Mouse (Mus musculus) lung, postnatal 10 days (tissue): ENCODE results near the gene Selenof.

ENCODE experiments used
- DNase-seq: peaks from one replicate; pipeline ENCODE4 v3.0.0; 2021

The Selenof gene

DNA sequence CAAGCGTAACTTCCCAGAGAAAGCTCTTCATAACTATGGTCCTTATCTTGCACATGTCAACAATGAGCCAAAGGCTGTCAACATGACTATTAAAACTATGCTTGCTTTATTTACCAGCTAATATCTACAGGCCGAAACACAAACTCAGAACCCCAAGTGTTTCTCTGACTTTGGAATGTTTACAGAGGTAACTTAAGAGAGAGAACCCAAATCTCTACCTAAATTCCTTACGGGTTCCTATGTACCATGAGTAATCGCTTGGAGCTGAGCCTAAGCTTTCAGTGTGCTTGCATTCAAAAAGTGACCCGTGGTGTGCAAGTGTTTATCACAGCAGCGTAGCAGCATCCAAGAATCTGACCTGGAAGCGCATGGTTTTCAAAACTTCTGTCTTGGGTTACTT lies 4.9 kb upstream of the Selenof start:
- no peak for DNase-seq

DNA sequence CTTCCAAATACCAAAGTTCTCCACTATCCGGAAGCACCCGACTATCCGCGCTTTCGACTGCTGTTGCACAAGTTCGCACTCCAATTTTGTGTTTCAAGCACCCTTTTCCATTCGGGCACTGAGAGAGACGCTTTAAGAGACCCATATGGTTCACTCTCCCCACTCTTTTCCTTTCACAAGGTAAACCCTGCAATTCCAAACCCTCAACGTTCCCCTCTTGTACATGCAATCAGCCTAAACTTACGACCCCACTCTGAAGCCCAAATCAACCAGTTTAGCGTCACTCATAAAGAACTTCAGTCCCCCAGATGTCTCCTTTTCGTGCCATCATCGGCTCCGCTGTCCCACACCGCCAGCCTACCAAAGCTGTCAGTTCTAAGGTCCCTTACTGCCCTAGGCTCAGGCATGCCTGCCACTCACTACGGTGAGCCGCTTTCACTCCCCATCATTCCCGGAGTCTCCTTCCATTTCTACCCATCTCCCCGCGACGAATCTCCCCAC lies 1.2 kb upstream of the Selenof start:
- peak; percentile 25 for DNase-seq

DNA sequence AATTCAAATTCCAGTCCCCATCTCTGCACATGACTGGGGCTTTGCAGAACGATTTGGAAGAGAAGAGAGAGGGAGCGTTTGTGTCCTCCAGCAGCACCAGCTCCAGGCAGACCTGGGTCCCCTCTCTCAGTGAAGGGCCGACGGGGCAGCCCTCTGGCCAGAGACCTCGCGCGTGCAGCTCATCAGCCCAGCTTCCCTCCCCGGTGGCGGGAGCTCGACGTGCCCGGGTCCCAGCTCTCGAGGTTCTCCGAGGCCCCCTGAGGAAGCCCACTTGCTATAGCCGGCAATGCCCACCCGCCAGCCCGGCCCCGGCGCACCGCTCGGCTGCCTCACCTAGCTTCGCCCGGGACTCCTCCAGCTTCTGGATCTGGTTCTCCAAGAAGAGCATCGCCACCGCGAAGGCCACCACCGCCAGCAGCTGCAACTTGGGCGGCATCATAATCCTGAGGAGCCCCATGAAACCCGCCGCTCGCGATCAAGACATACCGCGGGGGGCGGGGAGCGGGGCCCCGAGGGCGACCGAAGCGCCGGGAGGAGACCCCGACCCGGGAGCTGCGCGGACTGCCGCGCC lies 618 bp upstream of the Selenof start:
- peak; percentile 50 for DNase-seq

DNA sequence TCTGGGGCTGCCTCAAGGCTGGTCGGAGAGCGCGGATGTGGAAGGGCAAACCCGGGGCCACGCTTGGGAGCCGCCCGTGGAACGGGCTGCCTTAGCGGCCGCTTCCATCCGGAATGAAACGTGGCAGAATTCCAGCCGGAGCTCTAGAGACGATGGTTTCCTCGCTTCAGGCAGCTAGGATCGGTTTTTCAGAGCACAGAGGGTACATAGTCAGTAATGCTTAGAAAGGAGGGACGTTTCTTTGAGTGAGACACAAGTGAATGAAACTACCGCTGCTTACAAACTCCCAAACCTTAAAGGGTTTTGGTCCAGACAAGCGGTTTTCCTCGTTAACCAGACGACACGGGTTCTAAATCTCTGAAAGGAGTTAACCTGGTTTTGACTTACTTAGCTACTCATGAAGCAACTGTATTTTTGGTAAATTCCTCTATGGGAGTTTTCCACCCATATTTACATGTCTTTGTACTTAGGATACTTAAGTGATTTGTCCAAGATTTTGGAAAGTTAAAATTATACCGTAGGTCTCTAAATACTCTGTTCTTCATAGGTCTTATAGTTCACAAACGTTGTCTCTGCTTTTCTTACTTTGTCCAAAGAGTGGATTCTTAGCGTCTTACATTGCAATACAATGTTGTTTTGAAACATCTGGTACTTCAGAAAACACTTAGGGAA lies 848 bp downstream of the Selenof start:
- no peak for DNase-seq

DNA sequence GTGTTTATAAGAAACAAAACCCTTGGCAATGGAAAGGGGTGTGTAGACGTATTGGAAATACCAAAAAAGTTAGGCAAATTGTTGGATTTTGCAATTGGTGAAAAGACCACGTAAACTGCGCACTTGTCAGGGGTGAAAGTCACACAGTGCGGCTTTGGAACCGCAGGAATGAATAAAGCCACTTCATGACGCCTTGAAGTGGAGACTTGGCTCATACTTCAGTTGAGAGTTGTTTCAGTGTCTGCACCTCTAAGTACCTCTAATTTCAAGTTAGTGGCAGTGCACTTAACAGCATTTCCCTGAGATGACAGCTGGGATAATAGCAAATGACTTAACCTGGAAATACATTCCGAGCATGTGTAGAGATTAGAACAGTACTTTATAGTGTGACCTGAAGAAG lies 4.2 kb downstream of the Selenof start:
- DNase-seq, result peak; percentile 68

DNA sequence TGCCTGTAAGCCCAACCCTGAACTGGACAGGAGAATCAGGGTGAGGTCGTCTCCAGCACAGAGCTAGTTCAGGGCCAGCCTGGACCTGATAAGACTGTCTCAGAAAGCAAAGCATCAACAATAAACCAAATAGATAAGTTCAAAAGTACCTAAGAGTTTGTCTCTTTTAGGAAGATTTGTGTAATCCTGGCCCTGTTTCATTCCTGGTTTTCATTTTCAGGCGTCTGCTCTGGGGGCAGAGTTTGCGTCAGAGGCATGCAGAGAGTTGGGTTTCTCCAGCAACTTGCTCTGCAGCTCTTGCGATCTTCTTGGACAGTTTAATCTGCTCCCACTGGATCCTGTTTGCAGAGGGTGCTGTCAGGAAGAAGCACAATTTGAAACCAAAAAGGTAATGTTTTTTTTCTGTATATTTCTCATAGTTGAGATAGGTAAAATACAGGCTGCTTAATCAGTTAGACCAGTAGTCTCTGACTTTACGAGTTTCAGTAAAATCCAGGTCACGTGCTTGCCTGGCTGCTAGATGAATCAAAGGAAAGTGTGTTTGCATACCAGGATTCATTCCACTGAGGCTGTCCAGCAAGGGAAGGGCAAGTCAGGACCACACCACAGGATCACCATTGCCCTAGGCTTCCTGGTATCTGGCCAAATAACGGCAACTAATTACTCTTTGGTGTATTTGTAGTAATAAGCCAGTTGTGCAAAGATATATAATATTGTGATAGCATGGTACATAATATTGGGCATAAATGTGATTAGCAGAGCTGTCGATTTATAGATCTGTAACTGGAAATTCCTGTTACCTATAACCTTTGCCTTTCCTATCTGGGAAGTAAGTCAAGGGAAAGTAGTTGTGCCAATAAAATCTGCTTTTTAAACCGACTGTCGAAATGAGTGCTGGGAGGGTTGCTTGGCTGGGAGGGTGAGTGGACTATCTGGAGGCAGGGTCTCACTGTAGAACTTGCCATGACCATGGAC lies 7.5 kb downstream of the Selenof start:
- no peak for DNase-seq

DNA sequence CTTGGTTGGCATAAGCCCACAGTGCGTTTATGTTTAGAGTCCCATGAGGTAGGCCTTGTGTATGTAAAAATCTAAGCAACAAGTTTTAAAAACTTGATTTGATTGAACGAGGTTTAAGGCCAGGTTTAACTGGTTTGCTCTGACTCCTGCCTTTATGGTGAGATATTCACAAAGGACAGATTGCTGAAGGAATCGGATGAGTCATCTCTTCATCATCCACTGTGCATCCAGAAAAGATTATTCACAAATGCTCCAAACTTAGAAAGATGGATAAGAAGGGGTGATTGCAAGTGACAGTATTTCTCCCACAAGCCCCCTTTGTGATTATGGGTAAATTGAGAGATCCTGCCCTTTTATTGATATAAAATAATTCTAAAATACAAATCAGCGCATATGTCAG lies 8.8 kb downstream of the Selenof start:
- no peak for DNase-seq

DNA sequence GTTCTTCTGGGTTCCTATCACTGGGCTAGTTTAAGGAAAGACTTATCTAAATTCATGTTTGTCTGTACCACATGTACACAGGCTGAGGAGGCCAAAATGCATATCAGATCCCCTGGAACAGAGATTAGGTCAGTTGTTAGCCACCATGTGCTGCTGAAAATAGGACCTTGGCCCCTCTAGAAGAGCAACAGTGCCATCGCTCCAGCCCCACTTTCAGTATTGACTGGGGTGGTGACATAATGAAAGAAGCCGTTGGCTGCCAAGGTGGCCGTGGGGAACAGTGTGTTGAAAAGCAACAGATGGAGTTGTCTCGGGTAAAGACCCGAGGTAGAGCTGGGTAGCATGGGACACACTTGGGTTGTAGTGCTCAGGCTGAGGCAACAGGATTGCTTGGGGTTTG lies 9.7 kb downstream of the Selenof start:
- no peak for DNase-seq

DNA sequence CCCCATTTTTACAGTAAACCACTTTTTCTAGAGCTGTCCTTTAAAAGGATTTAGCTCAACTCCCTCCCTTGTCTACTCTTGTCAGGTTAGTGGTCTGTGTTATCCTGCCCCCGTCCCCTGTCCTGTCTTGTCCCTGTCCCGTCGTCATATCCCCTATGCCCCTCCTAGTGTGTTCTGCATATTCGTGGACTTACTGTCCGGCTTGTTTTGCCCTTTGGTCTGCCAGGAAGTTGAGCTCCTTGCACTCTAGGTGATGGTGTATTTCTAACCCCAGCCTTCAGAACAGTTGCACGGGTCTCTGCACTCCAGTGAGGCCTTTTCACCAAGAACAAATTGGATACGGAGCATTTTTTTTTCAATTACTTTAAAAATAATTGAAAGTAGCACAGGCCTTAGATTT lies 10.2 kb downstream of the Selenof start:
- DNase-seq, result no peak

DNA sequence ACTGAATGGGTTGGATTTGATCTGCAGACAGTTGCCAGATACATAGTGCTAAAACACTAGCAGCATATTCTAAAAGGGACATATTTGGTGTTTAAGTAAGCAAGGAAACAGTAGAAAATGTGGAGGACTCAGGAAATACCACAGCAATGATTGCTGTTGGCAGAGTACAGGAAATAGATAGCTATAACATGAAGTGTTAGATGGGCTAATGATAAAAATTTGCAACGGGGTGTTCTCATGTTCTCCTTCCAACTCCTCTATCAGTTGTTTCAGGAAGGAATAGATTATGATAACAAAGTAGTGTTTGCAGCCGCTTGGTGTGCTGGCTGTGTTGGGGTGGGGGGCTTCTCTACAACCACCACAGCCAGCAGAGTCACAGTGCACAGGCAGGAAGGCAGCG lies 11.7 kb downstream of the Selenof start:
- no peak for DNase-seq

DNA sequence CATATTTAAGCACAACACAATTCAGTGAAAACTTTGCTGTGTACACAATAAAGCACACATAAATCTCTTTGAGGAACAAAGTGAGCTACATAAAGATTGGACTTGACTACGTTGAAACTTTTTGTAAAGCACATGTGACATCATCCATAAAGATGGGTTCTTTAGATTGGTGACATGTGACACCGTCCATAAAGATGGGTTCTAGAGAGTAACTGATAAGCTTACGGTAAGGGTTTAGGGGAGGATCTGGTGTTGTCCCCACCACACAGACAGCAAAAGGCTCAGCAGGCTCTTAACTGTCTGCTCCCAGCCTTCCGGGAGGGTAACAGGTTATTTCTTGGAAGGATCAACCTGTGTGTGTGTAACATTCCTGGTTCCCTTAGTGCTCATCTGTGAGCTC lies 12.2 kb downstream of the Selenof start:
- DNase-seq, result no peak

DNA sequence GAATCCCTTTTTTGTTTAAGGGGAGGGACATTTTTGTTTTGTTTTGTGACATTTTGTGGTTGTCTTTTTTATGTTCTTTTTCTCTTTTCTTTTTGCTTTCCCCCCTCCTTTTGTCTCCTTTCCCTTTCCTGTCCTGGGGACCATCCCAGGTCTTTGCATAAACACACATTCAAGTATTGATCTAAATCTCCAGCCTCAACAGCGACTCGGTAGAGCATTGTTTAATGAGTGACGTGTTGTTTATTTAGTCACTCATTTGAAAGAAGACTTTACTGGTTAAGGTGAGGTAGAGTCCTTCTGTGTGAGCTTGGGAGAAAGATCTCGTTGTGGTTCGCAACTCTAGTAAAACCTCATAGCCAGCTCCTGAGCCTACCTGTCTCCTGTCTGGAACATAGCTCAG lies 13.7 kb downstream of the Selenof start:
- no peak for DNase-seq

DNA sequence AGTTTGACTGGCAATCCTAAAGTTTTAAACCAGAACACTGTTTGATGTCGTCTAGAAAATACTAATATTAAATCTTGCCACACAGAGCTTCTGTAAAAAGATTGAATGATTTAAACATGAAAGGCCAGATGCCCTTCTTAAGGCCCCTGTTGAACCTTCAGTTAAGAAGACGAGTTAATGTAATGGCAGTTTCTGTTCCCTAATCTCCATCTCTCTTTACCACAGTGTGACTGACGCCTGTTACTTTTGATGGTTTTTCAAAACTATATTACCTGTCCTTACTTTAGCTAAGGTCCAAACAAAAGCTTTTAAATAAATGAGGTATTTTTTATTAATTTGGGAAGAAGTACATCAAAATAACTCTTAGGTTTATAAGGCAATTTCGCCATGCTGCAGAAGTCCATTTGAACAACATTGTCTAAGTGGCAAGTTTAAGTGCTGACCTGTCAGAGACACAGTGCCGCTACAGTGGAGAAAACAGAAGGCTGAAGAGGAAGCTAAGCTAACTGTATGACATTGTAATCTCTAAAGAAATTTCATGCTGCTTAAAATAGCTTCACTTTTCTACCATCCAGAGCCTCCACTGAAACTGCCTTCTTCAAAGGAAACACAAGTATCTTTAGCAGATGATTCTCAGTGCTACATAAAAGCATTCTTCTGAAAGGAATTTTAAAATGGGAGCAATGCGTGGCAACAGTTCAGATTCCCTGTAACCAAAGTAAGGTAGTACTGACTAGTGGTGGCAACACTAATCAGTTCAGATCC lies 14.9 kb downstream of the Selenof start:
- DNase-seq, result no peak

DNA sequence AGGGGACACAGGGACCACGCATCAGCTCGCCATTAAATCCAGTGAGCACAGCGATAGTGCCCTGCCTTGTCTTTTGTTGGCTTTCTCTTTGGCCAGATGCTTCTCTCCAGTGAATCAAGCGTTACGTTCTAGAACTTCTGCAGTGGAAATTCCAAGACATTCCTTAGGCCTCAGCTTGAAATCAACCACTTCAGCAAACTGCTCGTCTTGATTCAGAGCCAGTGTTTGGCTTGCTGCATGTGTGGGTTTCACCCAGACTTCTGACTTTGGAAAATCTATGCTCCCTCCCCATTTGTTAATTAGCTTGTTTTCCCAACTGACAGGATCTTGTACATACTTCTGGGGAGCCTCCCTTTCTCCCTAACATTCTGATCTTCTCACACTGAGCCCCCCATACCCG lies 16.6 kb downstream of the Selenof start:
- DNase-seq, result peak; percentile 69

DNA sequence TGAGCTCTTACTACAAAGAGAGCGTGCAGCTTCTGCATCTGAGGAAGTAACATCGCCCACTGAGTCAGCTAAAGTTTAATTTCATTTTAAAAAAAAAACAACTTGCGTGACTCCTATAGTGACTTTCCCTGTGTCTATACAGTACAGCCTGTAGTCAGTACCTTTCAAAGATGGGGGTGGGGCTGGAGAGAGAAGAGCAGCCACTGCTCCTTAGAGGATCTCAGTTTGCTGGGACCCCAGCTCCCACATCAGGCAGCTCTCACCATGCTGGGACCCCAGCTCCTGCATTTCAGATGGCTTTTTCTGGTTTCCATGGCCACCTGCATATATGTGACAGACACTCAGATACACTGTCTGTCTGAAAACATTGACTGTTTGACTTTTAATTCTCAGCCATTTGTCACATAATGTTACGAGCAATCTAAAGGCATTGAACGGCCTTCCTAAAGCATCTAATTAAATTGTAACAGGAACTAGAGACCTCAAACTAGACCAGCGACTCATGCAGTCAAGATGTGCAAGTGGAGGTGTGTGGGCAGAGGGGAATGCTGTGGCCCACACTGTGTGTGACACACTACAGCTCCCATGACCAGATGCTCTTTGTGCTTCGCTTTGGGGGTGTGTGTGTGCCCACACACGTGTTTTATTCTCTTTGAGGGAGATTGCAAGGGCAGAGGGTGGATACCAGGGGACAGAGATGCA lies 19.2 kb downstream of the Selenof start:
- DNase-seq, result no peak

DNA sequence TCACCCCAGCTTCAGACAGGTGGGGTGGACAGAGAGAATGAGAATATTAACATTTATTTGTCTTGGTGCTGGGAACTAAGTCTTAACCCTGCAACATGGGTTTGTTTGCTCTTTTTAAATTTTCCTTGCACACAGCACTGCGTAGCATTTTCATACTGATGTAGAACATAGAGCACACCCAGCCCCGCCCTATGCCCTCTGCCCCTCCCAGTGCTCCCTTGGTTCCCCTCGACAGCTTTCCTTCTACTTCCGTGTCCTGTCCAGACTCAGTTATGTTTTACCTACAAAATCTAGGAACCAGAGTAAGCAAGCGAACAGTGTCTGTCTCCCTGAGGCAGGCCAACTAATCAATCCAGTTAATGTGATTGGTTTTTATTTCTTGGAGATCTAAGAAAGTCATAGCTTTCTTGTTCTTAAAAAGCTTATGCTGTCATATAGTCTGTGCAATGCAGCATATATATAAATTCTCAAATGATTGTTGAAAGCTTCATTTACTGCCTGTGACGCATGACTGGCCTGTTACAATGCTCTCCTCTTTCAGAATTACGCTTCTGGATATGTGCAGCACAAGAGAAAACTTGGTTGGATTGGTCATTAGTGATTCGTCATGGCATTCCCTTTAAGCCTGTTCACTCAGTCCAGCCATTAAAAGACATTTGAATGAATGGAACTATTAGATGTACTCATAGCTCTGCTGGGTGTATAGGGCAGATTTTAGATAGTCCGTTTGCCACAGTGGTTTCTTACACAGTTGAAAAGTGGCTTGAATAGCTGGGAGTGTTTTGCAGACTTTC lies 23.1 kb downstream of the Selenof start:
- DNase-seq, result no peak

DNA sequence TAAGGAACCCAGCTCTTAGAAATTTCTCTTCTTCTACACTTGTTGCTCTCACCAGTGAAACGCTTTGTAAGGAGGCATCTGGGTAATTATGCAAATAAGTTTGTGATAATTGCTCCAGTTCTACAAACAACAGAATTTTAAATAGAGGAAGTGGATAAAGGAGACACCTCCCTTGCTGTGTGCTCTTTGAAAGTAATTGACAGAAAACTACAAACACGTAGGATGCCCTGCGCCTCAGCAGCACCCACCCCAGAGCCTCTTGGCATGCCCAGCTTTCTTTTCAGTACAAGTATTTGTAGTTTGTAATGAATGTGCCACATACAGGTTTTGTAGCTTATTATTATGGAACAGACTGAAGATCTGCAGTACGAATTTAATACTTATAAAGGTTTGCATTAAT lies 27.0 kb downstream of the Selenof start:
- no peak for DNase-seq

DNA sequence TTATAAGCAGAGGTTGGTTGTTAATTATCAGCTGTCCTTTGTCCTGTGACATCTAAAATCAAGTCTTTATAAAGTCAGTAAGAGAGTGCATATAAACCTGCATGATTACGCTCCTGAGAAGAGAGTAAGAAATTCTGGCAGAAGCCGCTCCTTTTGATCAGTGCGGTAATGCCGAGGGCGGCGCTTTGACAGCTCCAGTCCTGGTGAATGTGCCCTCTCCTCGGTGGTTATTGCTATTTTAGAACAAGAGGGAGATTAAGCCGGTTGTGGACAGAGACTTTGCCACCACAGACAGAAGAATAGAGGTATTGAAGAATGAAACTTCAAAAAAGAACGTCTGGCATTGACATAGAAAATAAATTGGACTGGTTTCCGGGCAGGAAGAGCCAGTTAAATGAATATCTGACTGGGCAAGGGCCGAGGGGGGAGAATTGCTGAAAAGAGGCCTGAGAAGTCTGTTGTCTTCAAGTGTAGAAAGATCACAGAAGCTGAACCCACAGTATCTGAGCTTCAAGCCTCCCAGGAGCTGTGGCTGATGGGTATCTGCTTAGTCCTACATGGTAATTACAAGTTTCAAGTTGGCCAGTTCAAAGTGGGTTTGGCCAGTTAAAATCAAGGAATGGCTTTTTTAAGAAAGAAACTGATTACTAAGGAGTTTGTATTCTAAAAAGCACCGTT lies 27.8 kb downstream of the Selenof start:
- no peak for DNase-seq

DNA sequence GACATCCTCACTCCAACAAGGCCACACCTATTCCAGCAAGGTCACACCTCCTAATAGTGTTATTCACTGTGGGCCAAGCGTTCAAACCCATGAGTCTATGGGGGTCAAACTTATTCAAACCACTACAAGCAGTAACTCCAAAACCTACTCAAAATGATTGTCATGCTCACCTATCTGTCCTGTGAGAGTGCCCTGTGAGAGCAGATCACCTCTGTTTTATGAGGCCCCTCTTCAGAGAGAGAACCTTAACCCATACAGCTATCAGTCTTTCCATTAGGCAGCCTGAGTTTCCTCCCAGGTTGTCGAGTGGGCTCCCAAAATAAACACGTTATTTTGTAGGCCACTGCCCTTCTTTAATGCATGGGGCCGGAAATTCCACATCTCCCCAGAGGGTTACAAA lies 32.3 kb downstream of the Selenof start:
- no peak for DNase-seq

DNA sequence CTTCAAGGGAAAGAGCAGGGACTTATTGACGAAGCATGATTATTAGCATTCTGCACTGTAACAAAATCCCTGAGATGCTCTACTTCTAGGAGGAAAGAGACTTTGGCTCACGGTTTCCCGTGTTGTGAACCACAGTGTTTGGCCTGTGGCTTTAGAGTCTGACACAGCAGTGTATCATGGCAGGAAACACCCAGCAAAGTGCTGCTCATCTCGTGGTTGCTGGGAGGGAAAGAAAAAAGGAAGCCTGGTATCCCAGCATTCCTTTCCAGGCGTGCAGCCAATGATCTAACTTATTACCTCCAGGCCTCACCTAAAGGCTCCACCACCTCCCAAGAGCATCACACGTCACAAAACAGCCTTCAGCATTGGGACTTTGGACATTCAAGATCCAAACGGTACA lies 32.7 kb downstream of the Selenof start:
- no peak for DNase-seq

DNA sequence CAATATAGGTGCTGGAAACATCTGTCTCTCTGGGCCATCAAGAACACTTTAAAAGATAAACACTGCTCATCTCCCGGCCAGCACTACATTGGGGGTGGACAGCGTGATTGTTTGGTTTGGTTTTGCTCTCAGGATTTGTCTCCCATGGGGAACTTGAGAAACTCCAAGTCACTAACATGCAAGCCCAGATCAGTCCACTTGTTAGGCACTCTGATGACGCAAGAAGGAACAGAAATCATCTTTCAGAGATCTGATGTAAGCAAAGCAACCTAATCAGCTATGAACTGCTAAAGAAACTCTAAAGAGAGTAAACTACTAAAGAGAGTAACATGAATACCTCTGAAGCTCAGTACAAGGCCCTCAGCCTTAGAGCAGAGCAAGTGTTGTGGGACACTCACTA lies 33.5 kb downstream of the Selenof start:
- no peak for DNase-seq
